Mouse (Mus musculus) CH12.LX (cell line): ENCODE measurements around the gene Cfap206. TPM values are rescaled to one million over a fixed set of nuclear protein-coding genes. Genes with fewer than 3 reads are reported as not detected.

Source experiments
- DNase-seq: peaks from one replicate; pipeline ENCODE4 v3.0.0-alpha.2; 2013; ENCODE audit errors: extremely low read depth
- H3K27ac ChIP-seq: 2 replicates; pipeline ENCODE4 v1.5.1; 2012; ENCODE audit warnings: low read depth, mild to moderate bottlenecking, control low read depth, moderate library complexity; ENCODE audit not compliant: insufficient read depth
- H3K27me3 ChIP-seq: replicated peaks from 2 replicates; pipeline ENCODE3; 2012; ENCODE audit warnings: inconsistent platforms
- H3K36me3 ChIP-seq, 2 experiments: replicated peaks in 1 of 2; 2 replicates each; pipeline versions ENCODE3 to v1.6.1; 2012; ENCODE audit warnings: inconsistent platforms in 1 of 2, low read length in 1 of 2, mild to moderate bottlenecking in 1 of 2, mixed read lengths in 1 of 2, moderate library complexity in 1 of 2; ENCODE audit not compliant: control insufficient read depth in 1 of 2, insufficient read depth in 1 of 2
- H3K4me1 ChIP-seq, 2 experiments: 2 replicates each; pipeline ENCODE4 v1.6.1; 2012; ENCODE audit warnings: inconsistent platforms in 1 of 2, moderate library complexity in 1 of 2; ENCODE audit not compliant: insufficient read depth in 2 of 2, control insufficient read depth in 1 of 2
- H3K4me2 ChIP-seq: 2 replicates; pipeline ENCODE4 v1.6.1; 2012; ENCODE audit warnings: low read depth, mild to moderate bottlenecking, control low read depth; ENCODE audit not compliant: poor library complexity, insufficient read depth, severe bottlenecking
- H3K4me3 ChIP-seq, 3 experiments: fragments of 150-350 bp in 1 of 3; sonication (generic) in 1 of 3; replicated peaks in 1 of 3; 2 replicates each; pipeline versions ENCODE3 to v1.5.1; 2011 to 2012; ENCODE audit warnings: low read depth in 2 of 3, low read length in 2 of 3, mild to moderate bottlenecking in 2 of 3, moderate library complexity in 2 of 3, control low read depth in 1 of 3, improper control_type of control experiment in 1 of 3, inconsistent platforms in 1 of 3, mixed read lengths in 1 of 3; ENCODE audit not compliant: poor library complexity in 1 of 3
- H3K79me2 ChIP-seq: replicated peaks from 2 replicates; pipeline ENCODE4 v1.6.1; 2012; ENCODE audit warnings: mild to moderate bottlenecking, moderate library complexity; ENCODE audit not compliant: control insufficient read depth, poor library complexity, insufficient read depth, severe bottlenecking; ENCODE audit errors: extremely low read depth
- H3K9ac ChIP-seq: 2 replicates; pipeline ENCODE4 v1.6.1; 2012; ENCODE audit warnings: low read depth, mild to moderate bottlenecking, control low read depth, moderate library complexity; ENCODE audit not compliant: insufficient read depth
- H3K9me3 ChIP-seq: replicated peaks from 2 replicates; pipeline ENCODE3; 2012; ENCODE audit warnings: low read length, inconsistent platforms, mixed read lengths
- BHLHE40 ChIP-seq: IDR thresholded peaks from 2 replicates; pipeline ENCODE4 v1.6.1; 2011; ENCODE audit warnings: mild to moderate bottlenecking, low read depth, low read length, improper control_type of control experiment
- CHD1 ChIP-seq: IDR thresholded peaks from 2 replicates; pipeline ENCODE4 v1.6.1; 2012; ENCODE audit warnings: low read depth, low read length, improper control_type of control experiment, inconsistent platforms
- CTCF ChIP-seq, 2 experiments: IDR thresholded peaks in 1 of 2; conservative IDR thresholded peaks in 1 of 2; 2 replicates each; pipeline ENCODE4 v1.5.1; 2011 to 2012; ENCODE audit warnings: low read depth in 2 of 2, low read length in 2 of 2, improper control_type of control experiment in 1 of 2, inconsistent platforms in 1 of 2, mild to moderate bottlenecking in 1 of 2, moderate library complexity in 1 of 2
- E2F4 ChIP-seq: IDR thresholded peaks from 2 replicates; pipeline ENCODE4 v1.6.1; 2011; ENCODE audit warnings: low read depth, low read length, improper control_type of control experiment; ENCODE audit not compliant: insufficient replicate concordance
- ELF1 ChIP-seq: IDR thresholded peaks from 2 replicates; pipeline ENCODE4 v1.6.1; 2014; ENCODE audit warnings: low read depth, mild to moderate bottlenecking, inconsistent platforms, low read length, improper control_type of control experiment
- EP300 ChIP-seq: IDR thresholded peaks from 2 replicates; pipeline ENCODE4 v1.6.1; 2011; ENCODE audit warnings: low read length, improper control_type of control experiment
- ETS1 ChIP-seq: conservative IDR thresholded peaks from 2 replicates; pipeline ENCODE4 v1.6.1; 2012; ENCODE audit warnings: low read depth, mild to moderate bottlenecking, inconsistent platforms, low read length, improper control_type of control experiment, moderate library complexity
- GABPA ChIP-seq: IDR thresholded peaks from 2 replicates; pipeline ENCODE4 v1.6.1; 2012; ENCODE audit warnings: low read depth, low read length, improper control_type of control experiment, inconsistent platforms; ENCODE audit not compliant: insufficient replicate concordance
- HCFC1 ChIP-seq: IDR thresholded peaks from 2 replicates; pipeline ENCODE4 v1.6.1; 2012; ENCODE audit warnings: low read depth, mild to moderate bottlenecking, inconsistent platforms, low read length, improper control_type of control experiment
- JUN ChIP-seq: IDR thresholded peaks from 2 replicates; pipeline ENCODE4 v1.6.1; 2011; ENCODE audit warnings: low read depth, mild to moderate bottlenecking, low read length, improper control_type of control experiment, moderate library complexity; ENCODE audit not compliant: insufficient read depth
- JUND ChIP-seq: conservative IDR thresholded peaks from 2 replicates; pipeline ENCODE4 v1.6.1; 2011; ENCODE audit warnings: low read depth, low read length, improper control_type of control experiment
- KAT2A ChIP-seq: IDR thresholded peaks from 2 replicates; pipeline ENCODE4 v1.6.1; 2012; ENCODE audit warnings: low read length, improper control_type of control experiment, inconsistent platforms; ENCODE audit not compliant: insufficient replicate concordance
- MAX ChIP-seq: IDR thresholded peaks from 2 replicates; pipeline ENCODE4 v1.6.1; 2011; ENCODE audit warnings: low read length, improper control_type of control experiment
- MAZ ChIP-seq: IDR thresholded peaks from 2 replicates; pipeline ENCODE4 v1.6.1; 2012; ENCODE audit warnings: low read depth, mild to moderate bottlenecking, inconsistent platforms, low read length, improper control_type of control experiment, moderate library complexity
- MEF2A ChIP-seq: IDR thresholded peaks from 2 replicates; pipeline ENCODE4 v1.6.1; 2014; ENCODE audit warnings: low read depth, mild to moderate bottlenecking, inconsistent platforms, low read length, improper control_type of control experiment, borderline replicate concordance
- MXI1 ChIP-seq: IDR thresholded peaks from 2 replicates; pipeline ENCODE4 v1.6.1; 2011; ENCODE audit warnings: mild to moderate bottlenecking, low read depth, low read length, improper control_type of control experiment
- NELFE ChIP-seq: IDR thresholded peaks from 2 replicates; pipeline ENCODE4 v1.6.1; 2011; ENCODE audit warnings: low read depth, low read length, improper control_type of control experiment
- PAX5 ChIP-seq: IDR thresholded peaks from 2 replicates; pipeline ENCODE4 v1.6.1; 2012; ENCODE audit warnings: low read length, inconsistent platforms, mixed read lengths
- POLR2A ChIP-seq: IDR thresholded peaks from 2 replicates; pipeline ENCODE4 v1.6.1; 2011; ENCODE audit warnings: low read depth, mild to moderate bottlenecking, improper control_type of control experiment, low read length
- POLR2AphosphoS2 ChIP-seq: IDR thresholded peaks from 2 replicates; pipeline ENCODE4 v1.6.1; 2011; ENCODE audit warnings: low read depth, low read length, improper control_type of control experiment
- RAD21 ChIP-seq: IDR thresholded peaks from 2 replicates; pipeline ENCODE4 v1.6.1; 2011; ENCODE audit warnings: low read depth, mild to moderate bottlenecking, low read length, improper control_type of control experiment, moderate library complexity
- RCOR1 ChIP-seq: conservative IDR thresholded peaks from 2 replicates; pipeline ENCODE4 v1.6.1; 2012; ENCODE audit warnings: low read depth, mild to moderate bottlenecking, inconsistent platforms, low read length, improper control_type of control experiment
- TBP ChIP-seq: conservative IDR thresholded peaks from 2 replicates; pipeline ENCODE4 v1.6.1; 2011; ENCODE audit warnings: low read depth, low read length, improper control_type of control experiment
- TCF12 ChIP-seq: IDR thresholded peaks from 2 replicates; pipeline ENCODE4 v1.6.1; 2014; ENCODE audit warnings: low read depth, mild to moderate bottlenecking, inconsistent platforms, low read length, improper control_type of control experiment
- UBTF ChIP-seq: IDR thresholded peaks from 2 replicates; pipeline ENCODE4 v1.6.1; 2012; ENCODE audit warnings: low read depth, mild to moderate bottlenecking, inconsistent platforms, low read length, improper control_type of control experiment, moderate library complexity
- USF1 ChIP-seq: IDR thresholded peaks from 2 replicates; pipeline ENCODE4 v1.6.1; 2014; ENCODE audit warnings: low read depth, mild to moderate bottlenecking, inconsistent platforms, low read length, improper control_type of control experiment
- USF2 ChIP-seq: conservative IDR thresholded peaks from 2 replicates; pipeline ENCODE4 v1.6.1; 2011; ENCODE audit warnings: low read depth, low read length, improper control_type of control experiment
- ZC3H11A ChIP-seq: IDR thresholded peaks from 2 replicates; pipeline ENCODE4 v1.6.1; 2012; ENCODE audit warnings: low read depth, mild to moderate bottlenecking, inconsistent platforms, low read length, improper control_type of control experiment
- ZMIZ1 ChIP-seq: IDR thresholded peaks from 2 replicates; pipeline ENCODE4 v1.6.1; 2012; ENCODE audit warnings: low read depth, mild to moderate bottlenecking, inconsistent platforms, low read length, improper control_type of control experiment
- ZNF384 ChIP-seq: IDR thresholded peaks from 2 replicates; pipeline ENCODE4 v1.6.1; 2012; ENCODE audit warnings: low read depth, low read length, improper control_type of control experiment, inconsistent platforms
- dilution Hi-C: fragments of 300-500 bp; cut with MboI; formaldehyde crosslinking; loops from 2 replicates; pipeline ENCODE4 v1.14.3; 2020; ENCODE audit warnings: low sequenced_read_pairs; ENCODE audit not compliant: extremely low pct_unique_long_range_greater_than_20kb, extremely low pct_ligation_motif_present
- in situ Hi-C: fragments of 300-500 bp; cut with MboI; formaldehyde crosslinking; loops from 3 replicates; pipeline ENCODE4 v1.14.3; 2019; ENCODE audit warnings: low sequenced_read_pairs, low pct_ligation_motif_present, low pct_unique_long_range_greater_than_20kb, mixed read lengths
- polyA plus RNA-seq: library from polyadenylated mRNA; unstranded; fragments of >175 nt; gene quantifications from 2 replicates; pipeline ENCODE4 v1.2.1, GENCODE M21; 2012; ENCODE audit warnings: low read depth; ENCODE audit not compliant: insufficient read length
- total RNA-seq, 2 experiments: library from RNA; depleted of rRNA; stranded (reverse); fragments of 300-350 nt in 1 of 2; fragments of >200 nt in 1 of 2; gene quantifications; 2 replicates each; pipeline ENCODE4 v1.2.3; 2012 to 2014

The Cfap206 gene
- total and polyA plus RNA-seq, 3 experiments = not detected

GRCm38 (mm10) chr4:34688021-34688420 is 42.0 kb downstream of the Cfap206 start:
- TF ChIP-seq TBP = no peak
- TF ChIP-seq MAX = no peak
- no peak for TF ChIP-seq MAZ
- no peak for TF ChIP-seq ZNF384
- TF ChIP-seq JUND = no peak
- TF ChIP-seq USF1 = no peak
- TF ChIP-seq JUN = no peak
- TF ChIP-seq MEF2A = no peak
- TF ChIP-seq BHLHE40 = no peak
- no peak for TF ChIP-seq POLR2A
- TF ChIP-seq CHD1 = no peak
- TF ChIP-seq ZMIZ1 = no peak
- 0 out of 2 replicates have a peak, but pooled peaks cover 2% of the 10 kb centered on the region for H3K79me2 ChIP-seq
- H3K4me2 ChIP-seq = peak overlapping the region; percentile 97; the same call in 1 of the 2 replicates
- peaks cover 5 to 34% of the 10 kb centered on the region in 2 experiments for H3K4me1 ChIP-seq
- H3K4me3 ChIP-seq = peak overlapping the region in 1 of 3 experiments; percentile 17
- dilution Hi-C loops = no loop called here
- H3K36me3 ChIP-seq = peaks cover 0 to 7% of the 10 kb centered on the region in 2 experiments
- in situ Hi-C loops = no loop called here
- H3K9ac ChIP-seq = peak overlapping the region; percentile 48
- no peak for DNase-seq
- no peaks in the 10 kb centered on the region for H3K9me3 ChIP-seq
- no peaks in the 10 kb centered on the region for H3K27me3 ChIP-seq
- H3K27ac ChIP-seq = no peak overlapping the region

- peak; percentile 89 for DNase-seq
- peak within 1 kb of the TSS; percentile 57 for H3K9ac ChIP-seq
- H3K9me3 ChIP-seq = no peaks in the 10 kb centered on the region
- H3K4me3 ChIP-seq = peak within 1 kb of the TSS; percentile 63 to 85 (median 74)
- dilution Hi-C loops (no loop called here), in situ Hi-C loops (no loop called here)
- peak within 1 kb of the TSS; percentile 97; the same call in 1 of the 2 replicates for H3K4me2 ChIP-seq
- peaks cover 5 to 41% of the 10 kb centered on the region in 2 experiments for H3K4me1 ChIP-seq
- H3K36me3 ChIP-seq = peaks cover 5 to 17% of the 10 kb centered on the region in 2 experiments
- peak within 1 kb of the TSS; percentile 2 for H3K27ac ChIP-seq
- H3K27me3 ChIP-seq = no peaks in the 10 kb centered on the region
- H3K79me2 ChIP-seq = 0 out of 2 replicates have a peak, but pooled peaks cover 2% of the 10 kb centered on the region
- TF ChIP-seq PAX5 (no peak), RAD21 (no peak), KAT2A (0 out of 2 replicates have a peak, but pooled peaks have one; percentile 22), ZC3H11A (no peak), CTCF (conservative IDR thresholded peaks at IDR 0.05 in 1 of 2, IDR thresholded peaks at IDR 0.05 in 1 of 2; ENCODE audit: low read depth in 2 of 2, low read length in 2 of 2) (no peak), JUND (no peak), TCF12 (peak; percentile 85), ETS1 (peak; percentile 38; the same call in 1 of the 2 replicates), MXI1 (peak; percentile 75; the same call in 1 of the 2 replicates), NELFE (peak; percentile 74), MAZ (peak; percentile 97), POLR2AphosphoS2 (0 out of 2 replicates have a peak, but pooled peaks have one; percentile 42), BHLHE40 (peak; percentile 70), MAX (peak; percentile 54; the same call in 1 of the 2 replicates), USF2 (no peak), TBP (0 out of 2 replicates have a peak, but pooled peaks have one; percentile 62), POLR2A (peak; percentile 85), HCFC1 (peak; percentile 84), RCOR1 (no peak), ZMIZ1 (peak; percentile 79), UBTF (peak; percentile 97), E2F4 (no peak), EP300 (no peak), ELF1 (peak; percentile 91), MEF2A (peak; percentile 71), GABPA (no peak; the same call in 1 of the 2 replicates)
These were observed 43.0 kb downstream of the Cfap206 start, which contains the start of gene Slc35a1 for GRCm38 (mm10) chr4:34686874-34687567. Gene Slc35a1 (minus strand): TSS chr4:34687438.
